Comparison of ENCODE assay signal across 18 mouse cellular contexts in the genomic region with DNA sequence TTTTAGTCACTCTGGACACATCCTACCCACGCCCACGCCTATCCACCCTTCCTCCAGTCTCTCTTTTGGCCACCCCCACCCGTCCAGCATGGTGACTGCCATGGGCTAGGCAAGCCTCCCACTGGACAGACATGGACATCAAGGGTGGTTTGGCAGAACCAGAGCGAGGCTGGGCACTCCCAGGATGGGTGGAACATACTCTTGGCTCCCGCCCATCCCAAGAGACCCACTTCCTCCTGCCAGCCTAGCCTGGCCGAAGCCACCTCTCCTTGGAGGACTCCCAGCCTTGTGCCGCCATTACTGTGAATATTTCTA. TPM values are rescaled to one million over a fixed set of nuclear protein-coding genes. Genes with fewer than 3 reads are reported as not detected.
DNase-seq lines count a peak whose midpoint lies in the region; ATAC-seq and TF ChIP-seq lines count a peak whose summit lies in the region.
"Had no signal": no experiment of that assay in that cellular context is flagged by ENCODE, and none has a peak within 500 bp of the region (broad histone marks: within the 10 kb centered on the region; RNA-seq: fewer than 3 reads in every experiment).

No protein-coding gene starts in this region.

- no peaks in the 10 kb centered on the region for H3K9me3 ChIP-seq in kidney, postnatal 0 days (replicated peaks; ENCODE audit: low read length)
- H3K9me3 ChIP-seq in kidney, embryonic 15.5 days (replicated peaks): no peaks in the 10 kb centered on the region
- no peaks in the 10 kb centered on the region for H3K9me3 ChIP-seq in intestine, embryonic 15.5 days

- H3K4me2 ChIP-seq in kidney, postnatal 0 days (ENCODE audit: low read length): no peak overlapping the region
- no peak overlapping the region for H3K4me2 ChIP-seq in kidney, embryonic 15.5 days
- no peak overlapping the region for H3K4me2 ChIP-seq in intestine, embryonic 15.5 days (replicated peaks)

- WGBS in kidney, postnatal 0 days: 27% methylated on average over 7 of the region's 7 CpGs
- 26% methylated on average over 7 of the region's 7 CpGs for WGBS in kidney, embryonic 15.5 days
- WGBS in intestine, embryonic 15.5 days: 31% methylated on average over 7 of the region's 7 CpGs

- no peak overlapping the region for H3K27ac ChIP-seq in kidney, postnatal 0 days
- H3K27ac ChIP-seq in kidney, embryonic 15.5 days: no peak overlapping the region
- H3K27ac ChIP-seq in testis, adult 2 months (ENCODE audit: control insufficient read depth, insufficient read depth, low read depth, low read length): no peak overlapping the region
- H3K27ac ChIP-seq in intestine, embryonic 15.5 days: no peak overlapping the region
- H3K27ac ChIP-seq: macrophage had no signal

- H3K27me3 ChIP-seq in kidney, postnatal 0 days (ENCODE audit: insufficient read depth, low read length): peaks cover 50% of the 10 kb centered on the region
- H3K27me3 ChIP-seq in kidney, embryonic 15.5 days: peaks cover 79% of the 10 kb centered on the region
- H3K27me3 ChIP-seq in testis, adult 2 months (ENCODE audit: control insufficient read depth, insufficient read depth, low read length): no peaks in the 10 kb centered on the region
- H3K27me3 ChIP-seq in intestine, embryonic 15.5 days (replicated peaks): peaks cover 78% of the 10 kb centered on the region

- intact Hi-C loops in gastrocnemius, postnatal 36 days (cut with DNase I): no loop called here

- H3K36me3 ChIP-seq in kidney, postnatal 0 days (ENCODE audit: insufficient read depth, low read length): no peaks in the 10 kb centered on the region
- 0 out of 2 replicates have a peak, but pooled peaks cover 4% of the 10 kb centered on the region for H3K36me3 ChIP-seq in kidney, embryonic 15.5 days
- no peaks in the 10 kb centered on the region for H3K36me3 ChIP-seq in testis, adult 2 months (ENCODE audit: control insufficient read depth, insufficient read depth, low read length)
- H3K36me3 ChIP-seq in intestine, embryonic 15.5 days: no peaks in the 10 kb centered on the region

- no peak overlapping the region for H3K4me3 ChIP-seq in kidney, postnatal 0 days (replicated peaks; ENCODE audit: low read depth, low read length)
- H3K4me3 ChIP-seq in kidney, embryonic 15.5 days (replicated peaks): no peak overlapping the region
- peak overlapping the region; percentile 43 for H3K4me3 ChIP-seq in testis, adult 2 months (ENCODE audit: control insufficient read depth, low read depth, low read length)
- H3K4me3 ChIP-seq in intestine, embryonic 15.5 days (replicated peaks): no peak overlapping the region

- TF ChIP-seq CTCF in kidney, postnatal 0 days (IDR thresholded peaks at IDR 0.05; ENCODE audit: low read depth): no peak
- no peak for TF ChIP-seq CTCF in testis, adult 2 months (IDR thresholded peaks at IDR 0.05; ENCODE audit: control insufficient read depth, insufficient read depth, insufficient replicate concordance, low read depth, low read length)

- no peak for TF ChIP-seq POLR2A in testis, adult 2 months (IDR thresholded peaks at IDR 0.05; ENCODE audit: control insufficient read depth, low read depth, low read length)

- peaks cover 13% of the 10 kb centered on the region; the same call in 1 of the 2 replicates for H3K4me1 ChIP-seq in kidney, postnatal 0 days (replicated peaks; ENCODE audit: insufficient read depth, low read length)
- peaks cover 57% of the 10 kb centered on the region for H3K4me1 ChIP-seq in kidney, embryonic 15.5 days
- H3K4me1 ChIP-seq in testis, adult 2 months (ENCODE audit: control insufficient read depth, insufficient read depth, low read length): peaks cover 8% of the 10 kb centered on the region; the same call in 1 of the 2 replicates
- H3K4me1 ChIP-seq in intestine, embryonic 15.5 days (replicated peaks): 0 out of 2 replicates have a peak, but pooled peaks cover 3% of the 10 kb centered on the region

- no peak overlapping the region for H3K9ac ChIP-seq in kidney, postnatal 0 days (ENCODE audit: low read depth, low read length)
- H3K9ac ChIP-seq in kidney, embryonic 15.5 days: no peak overlapping the region
- H3K9ac ChIP-seq in intestine, embryonic 15.5 days: no peak overlapping the region

- peak; percentile 19; the same call in 1 of the 2 replicates for ATAC-seq in kidney, postnatal 0 days (replicated peaks; ENCODE audit: low FRiP score, low read depth)
- no peak for ATAC-seq in kidney, embryonic 15.5 days (replicated peaks; ENCODE audit: low FRiP score)
- no peak for ATAC-seq in intestine, embryonic 15.5 days
- ATAC-seq: inflammation-experienced regulatory T-cells, adult 6 months had no signal

- peak; percentile 6 for DNase-seq in adrenal gland, postnatal 25 days
- DNase-seq in adrenal gland, postnatal 4 days (ENCODE audit: low spot score in 2 of 2): no peak
- DNase-seq in kidney, postnatal 0 days (ENCODE audit: low spot score): no peak
- DNase-seq in testis, postnatal 14 days (ENCODE audit: low spot score): no peak
- no peak for DNase-seq in gastrocnemius, postnatal 36 days
- DNase-seq: cerebellum, adult 11 months; liver; retina, postnatal 1 day had no signal

RNA-seq across cellular contexts. Expression of a gene that starts 11.7 kb away (rescaled TPM):
- total RNA-seq in adrenal gland, postnatal 25 days (2021): 25.6 and 37.7 TPM in 2 replicates
- total RNA-seq in adrenal gland, postnatal 4 days (2021): 10 to 100 TPM; 55.5 to 62.7 TPM
- polyA plus RNA-seq in kidney, postnatal 0 days (2015; fragmentation: Nextera tagmentation; extraction: Ambion mirVana): 56.3 and 64.3 TPM in 2 replicates
- 42.1 and 59.5 TPM in 2 replicates for polyA plus RNA-seq in kidney, embryonic 15.5 days (2015; fragmentation: Nextera tagmentation; extraction: Ambion mirVana)
- 44.7 and 54.1 TPM in 2 replicates for polyA plus RNA-seq in testis, adult 2 months (2012; rRNA removed)
- polyA plus RNA-seq in intestine, embryonic 15.5 days (2015; fragmentation: Nextera tagmentation; extraction: Ambion mirVana): 6.4 and 8.7 TPM in 2 replicates
- 1 to 10 TPM; 4.2 to 4.3 TPM for total RNA-seq in gastrocnemius, postnatal 36 days (2021)
- polyA plus RNA-seq: inflammation-experienced regulatory T-cells, adult 6 months had no signal

RNA-seq across cellular contexts. Expression of a gene that starts 16.7 kb away (rescaled TPM):
- total RNA-seq in adrenal gland, postnatal 25 days (2021): not detected in 2 replicates
- not detected for total RNA-seq in adrenal gland, postnatal 4 days (2021)
- polyA plus RNA-seq in kidney, postnatal 0 days (2015; fragmentation: Nextera tagmentation; extraction: Ambion mirVana): not detected in 2 replicates
- not detected in 2 replicates for polyA plus RNA-seq in kidney, embryonic 15.5 days (2015; fragmentation: Nextera tagmentation; extraction: Ambion mirVana)
- polyA plus RNA-seq in testis, adult 2 months (2012; rRNA removed): 720 and 738 TPM in 2 replicates
- not detected in 2 replicates for polyA plus RNA-seq in intestine, embryonic 15.5 days (2015; fragmentation: Nextera tagmentation; extraction: Ambion mirVana)
- total RNA-seq in gastrocnemius, postnatal 36 days (2021): not detected
- total RNA-seq: gastrocnemius, adult 8-10 months; layer of hippocampus, postnatal 14 days; MEL had no signal
- polyA plus RNA-seq: forebrain, embryonic 11.5 days; heart, postnatal 0 days; inflammation-experienced regulatory T-cells, adult 6 months; macrophage had no signal

Comparison
In these comparisons a context has a peak if more than half of its experiments do, and no peak if none do; other contexts are left out.
1. RNA of a gene that starts 16.7 kb away (polyA plus RNA-seq): 720 to 738 TPM in testis, adult 2 months; not detected in kidney, postnatal 0 days, not detected in kidney, embryonic 15.5 days and not detected in intestine, embryonic 15.5 days; every median in the first group is over 100 times any median in the second.